Mouse (Mus musculus): ENCODE measurements around the gene Ism1. TPM values are rescaled to one million over a fixed set of nuclear protein-coding genes. Genes with fewer than 3 reads are reported as not detected.

The Ism1 gene
- under 1 TPM in 1 of 2 experiments, not detected in 1; 0.05 TPM for polyA plus RNA-seq (2012; fragmentation: generic; extraction: Trizol)

DNA sequence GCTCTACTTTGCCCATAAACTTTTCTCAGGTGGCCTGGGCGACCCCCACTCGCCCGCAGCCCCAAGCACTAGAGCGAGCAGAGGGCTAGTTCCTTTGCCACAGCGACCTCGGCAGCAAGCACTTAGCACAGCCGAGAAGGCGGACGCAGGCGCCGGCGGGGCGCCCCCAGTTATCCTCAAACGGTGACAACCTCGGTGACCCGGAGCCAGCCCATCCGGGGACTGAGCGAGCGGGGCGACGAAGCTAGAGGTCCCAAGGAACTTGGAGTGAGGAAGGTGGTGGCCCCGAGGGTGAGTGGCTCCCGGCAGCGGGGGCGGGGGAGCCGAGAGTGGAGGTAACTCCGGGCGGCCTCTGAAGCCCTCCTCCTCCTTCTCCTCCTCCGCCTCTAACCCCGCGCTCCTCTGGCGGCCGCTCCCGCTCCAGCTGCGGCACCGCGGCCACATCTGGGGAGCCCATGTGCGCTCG, at the start of gene Ism1:
Gene Ism1, plus strand, starts transcription at position 370 of the 466 bp plus-strand sequence.

Other genes with a start within 250 kb of the Ism1 start
- not detected for gene Sptlc3, start 184.3 kb upstream of the Ism1 start, polyA plus RNA-seq (2012; fragmentation: generic; extraction: Trizol)